Mouse (Mus musculus) urinary bladder, postnatal 10 days (tissue): ENCODE data around the gene Mtif2.

Experiments used
- DNase-seq: peaks from one replicate; pipeline ENCODE4 v3.0.0; 2022; ENCODE audit warnings: low spot score

The Mtif2 gene

GRCm38 (mm10) chr11:29560452-29560851 lies 34.2 kb downstream of the Mtif2 start:
- DNase-seq: no peak

- no peak for DNase-seq
Measured at GRCm38 (mm10) chr11:29560990-29561389, 34.8 kb downstream of the Mtif2 start.

GRCm38 (mm10) chr11:29563406-29563805 lies 37.2 kb downstream of the Mtif2 start:
- no peak for DNase-seq

GRCm38 (mm10) chr11:29571536-29571935 lies 45.3 kb downstream of the Mtif2 start:
- DNase-seq: no peak

- no peak for DNase-seq
Measured at GRCm38 (mm10) chr11:29572656-29573055, 46.4 kb downstream of the Mtif2 start.

GRCm38 (mm10) chr11:29579610-29580009 lies 53.4 kb downstream of the Mtif2 start:
- DNase-seq: no peak
